Mouse (Mus musculus): ENCODE measurements at regions not wholly inside any gene's neighbourhood (a gene's known extent, or its start where the extent isn't known, plus 50 kb on each side); places are given as distances from the start of the nearest gene placed in this dataset.

DNA sequence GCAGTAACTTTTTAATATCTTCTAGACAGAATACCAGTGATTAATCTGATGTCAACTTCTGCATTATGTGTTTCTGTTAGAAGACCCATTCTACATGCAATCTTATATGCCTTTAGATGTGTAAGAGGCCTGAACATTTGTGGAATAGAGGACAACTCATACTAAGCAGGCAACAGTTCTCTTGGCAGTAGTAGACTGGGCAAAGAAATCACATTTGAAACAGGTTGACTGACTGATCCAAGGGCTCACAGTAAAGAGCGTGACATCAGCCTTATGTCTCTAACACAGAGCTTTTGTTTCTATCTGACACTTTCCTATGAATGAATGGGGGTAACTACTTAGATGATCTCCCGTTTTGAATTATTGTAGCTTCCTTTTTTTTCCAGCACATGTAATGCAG is 124.8 kb upstream of the Tom1l1 start:
- H3K36me3 ChIP-seq (ENCODE audit: control insufficient read depth, insufficient read depth, low read length): no peaks in the 10 kb centered on the region
- WGBS: 82% methylated on average over 2 of the region's 2 CpGs
- no peak overlapping the region for H3K4me3 ChIP-seq (ENCODE audit: insufficient read depth, low read depth, low read length)
- TF ChIP-seq CTCF (IDR thresholded peaks at IDR 0.05; ENCODE audit: low read depth, low read length) (no peak), POLR2A (IDR thresholded peaks at IDR 0.05; ENCODE audit: extremely low read depth, insufficient read depth, low read length) (no peak)
- no peaks in the 10 kb centered on the region for H3K79me2 ChIP-seq (ENCODE audit: control insufficient read depth, insufficient read depth, low read length)
- no peak overlapping the region for H3K27ac ChIP-seq (replicated peaks; ENCODE audit: insufficient read depth, low read depth, low read length)
- no peak for DNase-seq (ENCODE audit: extremely low read depth, low read depth, low spot score)
- no peak overlapping the region for H3K9ac ChIP-seq (ENCODE audit: low read depth, low read length)
- no peaks in the 10 kb centered on the region for H3K4me1 ChIP-seq (ENCODE audit: control insufficient read depth, insufficient read depth, low read length)
- no peaks in the 10 kb centered on the region for H3K27me3 ChIP-seq (ENCODE audit: control insufficient read depth, insufficient read depth, low read length)

- TF ChIP-seq POLR2A (IDR thresholded peaks at IDR 0.05; ENCODE audit: extremely low read depth, insufficient read depth, low read length) (no peak), CTCF (IDR thresholded peaks at IDR 0.05; ENCODE audit: low read depth, low read length) (no peak)
- 83% methylated on average over 4 of the region's 4 CpGs for WGBS
Measured at GRCm38 (mm10) chr11:90812530-90812929, 124.4 kb upstream of the Tom1l1 start.

DNA sequence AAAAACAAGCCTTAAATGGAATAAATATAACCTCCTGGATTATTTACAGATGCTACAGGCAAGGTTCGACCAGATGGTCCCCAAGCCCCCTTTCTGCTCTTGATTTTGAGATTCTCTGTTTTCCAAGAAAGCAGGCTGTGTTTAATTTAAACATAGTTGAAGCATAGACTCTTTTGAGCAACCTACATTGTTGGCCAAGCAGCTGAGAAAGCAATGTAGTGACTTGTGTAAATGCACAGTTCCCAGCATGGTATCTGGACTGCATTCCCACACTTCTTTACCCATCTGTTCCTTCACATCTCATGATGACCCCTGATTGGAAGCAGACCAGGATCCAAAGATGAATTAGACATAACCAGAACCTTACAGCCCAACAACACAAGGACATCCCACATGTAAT is 120.3 kb upstream of the Tom1l1 start:
- H3K4me1 ChIP-seq (ENCODE audit: control insufficient read depth, insufficient read depth, low read length): no peaks in the 10 kb centered on the region
- no peak for TF ChIP-seq CTCF (IDR thresholded peaks at IDR 0.05; ENCODE audit: low read depth, low read length)
- TF ChIP-seq POLR2A (IDR thresholded peaks at IDR 0.05; ENCODE audit: extremely low read depth, insufficient read depth, low read length): no peak
- H3K27ac ChIP-seq (replicated peaks; ENCODE audit: insufficient read depth, low read depth, low read length): no peak overlapping the region
- H3K36me3 ChIP-seq (ENCODE audit: control insufficient read depth, insufficient read depth, low read length): no peaks in the 10 kb centered on the region
- WGBS: 41% methylated on average over 1 of the region's 1 CpGs
- no peaks in the 10 kb centered on the region for H3K79me2 ChIP-seq (ENCODE audit: control insufficient read depth, insufficient read depth, low read length)
- no peaks in the 10 kb centered on the region for H3K27me3 ChIP-seq (ENCODE audit: control insufficient read depth, insufficient read depth, low read length)
- DNase-seq (ENCODE audit: extremely low read depth, low read depth, low spot score): no peak
- H3K4me3 ChIP-seq (ENCODE audit: insufficient read depth, low read depth, low read length): no peak overlapping the region
- no peak overlapping the region for H3K9ac ChIP-seq (ENCODE audit: low read depth, low read length)

More at GRCm38 (mm10) chr11:90812530-90812929, 124.4 kb upstream of the Tom1l1 start:
- no peaks in the 10 kb centered on the region for H3K27me3 ChIP-seq (ENCODE audit: control insufficient read depth, insufficient read depth, low read length)
- H3K27ac ChIP-seq (replicated peaks; ENCODE audit: insufficient read depth, low read depth, low read length): no peak overlapping the region
- H3K79me2 ChIP-seq (ENCODE audit: control insufficient read depth, insufficient read depth, low read length): no peaks in the 10 kb centered on the region
- no peaks in the 10 kb centered on the region for H3K36me3 ChIP-seq (ENCODE audit: control insufficient read depth, insufficient read depth, low read length)
- no peak for DNase-seq (ENCODE audit: extremely low read depth, low read depth, low spot score)
- no peaks in the 10 kb centered on the region for H3K4me1 ChIP-seq (ENCODE audit: control insufficient read depth, insufficient read depth, low read length)
- H3K9ac ChIP-seq (ENCODE audit: low read depth, low read length): no peak overlapping the region
- H3K4me3 ChIP-seq (ENCODE audit: insufficient read depth, low read depth, low read length): no peak overlapping the region

DNA sequence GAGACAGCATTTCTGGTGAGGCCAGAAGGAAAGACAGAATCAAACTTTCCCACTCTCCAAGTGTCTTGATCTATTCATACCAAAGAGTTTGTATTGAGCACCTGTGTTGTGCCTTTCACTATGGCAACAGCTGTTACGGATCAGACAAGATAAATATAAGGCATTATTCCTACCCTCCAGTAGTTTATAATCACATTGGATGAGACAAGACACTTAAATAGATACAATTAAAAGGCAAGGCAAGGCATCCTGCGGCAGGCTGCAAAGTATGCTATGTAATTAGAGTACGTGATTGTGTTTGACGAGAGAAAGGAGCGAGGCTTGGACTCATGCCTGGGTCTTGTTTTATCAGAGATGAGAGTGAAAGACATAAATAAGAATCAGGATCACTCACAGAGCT is 119.2 kb upstream of the Tom1l1 start:
- no peaks in the 10 kb centered on the region for H3K4me1 ChIP-seq (ENCODE audit: control insufficient read depth, insufficient read depth, low read length)
- WGBS: 85% methylated on average over 5 of the region's 5 CpGs
- no peak overlapping the region for H3K27ac ChIP-seq (replicated peaks; ENCODE audit: insufficient read depth, low read depth, low read length)
- no peak overlapping the region for H3K9ac ChIP-seq (ENCODE audit: low read depth, low read length)
- DNase-seq (ENCODE audit: extremely low read depth, low read depth, low spot score): no peak
- no peaks in the 10 kb centered on the region for H3K27me3 ChIP-seq (ENCODE audit: control insufficient read depth, insufficient read depth, low read length)
- no peak for TF ChIP-seq POLR2A (IDR thresholded peaks at IDR 0.05; ENCODE audit: extremely low read depth, insufficient read depth, low read length)
- no peak for TF ChIP-seq CTCF (IDR thresholded peaks at IDR 0.05; ENCODE audit: low read depth, low read length)
- H3K36me3 ChIP-seq (ENCODE audit: control insufficient read depth, insufficient read depth, low read length): no peaks in the 10 kb centered on the region
- no peak overlapping the region for H3K4me3 ChIP-seq (ENCODE audit: insufficient read depth, low read depth, low read length)
- no peaks in the 10 kb centered on the region for H3K79me2 ChIP-seq (ENCODE audit: control insufficient read depth, insufficient read depth, low read length)

GRCm38 (mm10) chr11:90802569-90803363 is 114.6 kb upstream of the Tom1l1 start:
- WGBS: 75% methylated on average over 7 of the region's 7 CpGs
- H3K4me1 ChIP-seq (ENCODE audit: control insufficient read depth, insufficient read depth, low read length): no peaks in the 10 kb centered on the region

DNA sequence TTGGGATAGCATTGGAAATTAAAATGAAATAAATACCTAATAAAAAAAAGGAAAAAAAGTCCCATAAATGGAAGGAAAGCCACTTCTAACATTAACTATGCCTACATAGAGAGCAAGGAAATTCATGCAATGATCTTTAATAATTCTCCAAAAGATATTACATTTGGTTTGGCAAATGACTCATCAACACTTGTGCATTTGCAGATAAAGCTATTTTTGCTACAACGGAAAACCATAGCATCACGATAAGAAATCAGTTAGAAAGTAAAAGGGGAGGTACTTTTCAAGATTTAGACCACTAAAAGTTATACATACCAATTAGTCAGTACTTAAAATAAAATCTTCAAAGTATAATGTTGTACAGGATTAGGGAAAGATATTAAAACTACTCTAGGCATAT is 109.4 kb upstream of the Tom1l1 start:
- Histone ChIP-seq H3K9ac (ENCODE audit: low read depth, low read length) (no peak overlapping the region), H3K79me2 (ENCODE audit: control insufficient read depth, insufficient read depth, low read length) (no peaks in the 10 kb centered on the region), H3K4me3 (ENCODE audit: insufficient read depth, low read depth, low read length) (no peak overlapping the region), H3K27ac (replicated peaks; ENCODE audit: insufficient read depth, low read depth, low read length) (no peak overlapping the region), H3K27me3 (ENCODE audit: control insufficient read depth, insufficient read depth, low read length) (no peaks in the 10 kb centered on the region), H3K36me3 (ENCODE audit: control insufficient read depth, insufficient read depth, low read length) (no peaks in the 10 kb centered on the region), H3K4me1 (ENCODE audit: control insufficient read depth, insufficient read depth, low read length) (no peaks in the 10 kb centered on the region)
- 87% methylated on average over 2 of the region's 2 CpGs for WGBS
- DNase-seq (ENCODE audit: extremely low read depth, low read depth, low spot score): no peak
- no peak for TF ChIP-seq CTCF (IDR thresholded peaks at IDR 0.05; ENCODE audit: low read depth, low read length)
- no peak for TF ChIP-seq POLR2A (IDR thresholded peaks at IDR 0.05; ENCODE audit: extremely low read depth, insufficient read depth, low read length)

More at GRCm38 (mm10) chr11:90802569-90803363, 114.6 kb upstream of the Tom1l1 start:
- Histone ChIP-seq H3K36me3 (ENCODE audit: control insufficient read depth, insufficient read depth, low read length) (no peaks in the 10 kb centered on the region), H3K4me3 (ENCODE audit: insufficient read depth, low read depth, low read length) (no peak overlapping the region), H3K27me3 (ENCODE audit: control insufficient read depth, insufficient read depth, low read length) (no peaks in the 10 kb centered on the region), H3K9ac (ENCODE audit: low read depth, low read length) (no peak overlapping the region), H3K27ac (replicated peaks; ENCODE audit: insufficient read depth, low read depth, low read length) (no peak overlapping the region), H3K79me2 (ENCODE audit: control insufficient read depth, insufficient read depth, low read length) (no peaks in the 10 kb centered on the region)
- DNase-seq (ENCODE audit: extremely low read depth, low read depth, low spot score): no peak
- TF ChIP-seq POLR2A (IDR thresholded peaks at IDR 0.05; ENCODE audit: extremely low read depth, insufficient read depth, low read length) (no peak), CTCF (IDR thresholded peaks at IDR 0.05; ENCODE audit: low read depth, low read length) (no peak)

Measured in liver, adult 2 months (tissue).